Mouse (Mus musculus): ENCODE data around the gene Klhdc7a.

DNA sequence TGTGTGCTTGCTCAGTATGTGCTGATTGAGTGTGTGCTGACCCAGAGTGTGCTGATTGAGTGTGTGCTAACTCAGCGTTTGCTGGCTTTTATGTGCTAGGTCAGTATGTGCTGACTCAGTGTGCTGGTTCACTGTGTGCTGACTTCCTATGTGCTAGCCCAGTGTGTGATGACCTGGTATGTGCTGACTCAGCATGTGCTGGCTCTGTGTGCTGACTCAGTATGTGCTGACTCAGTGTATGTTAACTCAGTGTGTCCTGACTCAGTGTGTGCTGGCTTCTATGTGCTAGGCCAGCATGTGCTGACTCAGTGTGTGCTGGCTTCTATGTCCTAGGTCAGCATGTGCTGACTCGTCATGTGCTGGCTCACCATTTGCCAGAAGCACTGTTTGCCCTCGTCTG, 32.3 kb downstream of the Klhdc7a start:
- TF ChIP-seq EP300 (optimal IDR thresholded peaks at IDR 0.05) (no peak), CTCF (IDR thresholded peaks at IDR 0.05; ENCODE audit: low read depth) (no peak)

Data from stomach, postnatal 0 days (tissue).